Mouse (Mus musculus) testis, adult 2 months (tissue): Measurements from ENCODE around the gene Smpd4.

Experiments used
- CTCF ChIP-seq: fragments of 200-500 bp; IDR thresholded peaks from 2 replicates; pipeline ENCODE4 v1.5.1; 2012; ENCODE audit warnings: low read depth, mild to moderate bottlenecking, inconsistent platforms, low read length, moderate library complexity; ENCODE audit not compliant: control insufficient read depth, insufficient read depth, insufficient replicate concordance
- POLR2A ChIP-seq: fragments of 200-500 bp; IDR thresholded peaks from 2 replicates; pipeline ENCODE4 v1.6.1; 2012; ENCODE audit warnings: low read depth, mild to moderate bottlenecking, inconsistent platforms, low read length, moderate library complexity; ENCODE audit not compliant: control insufficient read depth

DNA sequence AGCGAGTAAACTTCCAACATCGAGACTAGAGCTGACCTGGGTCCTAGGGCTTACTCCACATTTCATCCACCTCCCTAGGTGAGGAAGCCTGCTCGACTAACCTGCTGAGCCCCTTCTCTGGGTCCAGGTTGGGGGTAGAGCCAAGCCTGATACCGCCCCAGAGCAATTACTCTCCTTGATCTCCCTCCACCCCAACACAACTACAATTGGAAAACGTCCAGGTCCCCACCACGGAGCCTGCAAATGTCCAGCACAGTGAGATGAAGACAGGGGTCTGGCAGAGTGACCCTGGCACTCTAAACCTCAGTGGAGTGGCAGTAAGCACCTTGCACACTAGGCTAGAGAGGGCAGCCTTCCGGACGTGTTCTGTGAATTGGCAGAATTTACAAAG, 42.3 kb upstream of the Smpd4 start:
- no peak for TF ChIP-seq CTCF
- no peak for TF ChIP-seq POLR2A
